ENCODE assay signal across 8 mouse cellular contexts in genomic region chr4:57672996-57673906, GRCm38 (mm10). TPM values are rescaled to one million over a fixed set of nuclear protein-coding genes. Genes with fewer than 3 reads are reported as not detected.
DNase-seq lines count a peak whose midpoint lies in the region; ATAC-seq and TF ChIP-seq lines count a peak whose summit lies in the region.

No protein-coding gene starts in this region.

- 13% methylated on average over 12 of the region's 12 CpGs for whole genome bisulfite sequencing in hindbrain, embryonic 11.5 days
- WGBS in lung, postnatal 0 days: 10% methylated on average over 12 of the region's 12 CpGs

- H3K36me3 ChIP-seq in hindbrain, embryonic 11.5 days (ENCODE audit: control insufficient read depth, insufficient read depth, low read length): no peaks in the 10 kb centered on the region
- no peaks in the 10 kb centered on the region for H3K36me3 ChIP-seq in lung, postnatal 0 days (ENCODE audit: insufficient read depth, low read length)

- H3K4me2 ChIP-seq in hindbrain, embryonic 11.5 days (replicated peaks; ENCODE audit: low read depth, low read length): peak overlapping the region; percentile 29
- peak overlapping the region; percentile 43 for H3K4me2 ChIP-seq in lung, postnatal 0 days (replicated peaks; ENCODE audit: low read depth, low read length)

- H3K27me3 ChIP-seq in hindbrain, embryonic 11.5 days (ENCODE audit: control insufficient read depth, insufficient read depth, low read length): no peaks in the 10 kb centered on the region
- no peaks in the 10 kb centered on the region for H3K27me3 ChIP-seq in lung, postnatal 0 days (replicated peaks; ENCODE audit: insufficient read depth, low read length)

- H3K9me3 ChIP-seq in hindbrain, embryonic 11.5 days (ENCODE audit: control insufficient read depth, low read length): no peaks in the 10 kb centered on the region
- H3K9me3 ChIP-seq in lung, postnatal 0 days (ENCODE audit: low read length): no peaks in the 10 kb centered on the region

- TF ChIP-seq CTCF in lung, postnatal 0 days (IDR thresholded peaks at IDR 0.05): peak; percentile 94

- peaks cover 4% of the 10 kb centered on the region; the same call in 1 of the 2 replicates for H3K4me1 ChIP-seq in hindbrain, embryonic 11.5 days (replicated peaks; ENCODE audit: control insufficient read depth, insufficient read depth, low read length)
- 0 out of 2 replicates have a peak, but pooled peaks cover 3% of the 10 kb centered on the region for H3K4me1 ChIP-seq in lung, postnatal 0 days (ENCODE audit: insufficient read depth, low read depth, low read length)

- ATAC-seq in hindbrain, embryonic 11.5 days (ENCODE audit: low FRiP score): peak; percentile 64
- ATAC-seq in lung, postnatal 0 days: peak; percentile 66

- peak; percentile 66 for DNase-seq in Muller cell, postnatal 12 days (ENCODE audit: inconsistent ontology term)
- peak; percentile 84 for DNase-seq in cerebellum, adult 9-10 months
- peak; percentile 58 to 94 for DNase-seq in frontal cortex, adult 2 months (ENCODE audit: extremely low spot score in 1 of 2, low spot score in 1 of 2)
- peak; percentile 95 for DNase-seq in hindbrain, embryonic 11.5 days (ENCODE audit: low spot score)
- peak; percentile 74 for DNase-seq in layer of hippocampus, adult 9-11 months
- DNase-seq in lung, postnatal 0 days (ENCODE audit: low spot score): peak; percentile 94
- peak; percentile 83 for DNase-seq in ovary, postnatal 36 days (ENCODE audit: low spot score)
- DNase-seq in thymus, postnatal 25 days: peak; percentile 93

- peak overlapping the region; percentile 56; the same call in 1 of the 2 replicates for H3K9ac ChIP-seq in hindbrain, embryonic 11.5 days (ENCODE audit: low read depth, low read length)
- H3K9ac ChIP-seq in lung, postnatal 0 days (replicated peaks; ENCODE audit: low read depth): no peak overlapping the region

- H3K27ac ChIP-seq in hindbrain, embryonic 11.5 days (ENCODE audit: low read depth, low read length): no peak overlapping the region
- H3K27ac ChIP-seq in lung, postnatal 0 days (ENCODE audit: low read length): peak overlapping the region; percentile 83

- H3K4me3 ChIP-seq in hindbrain, embryonic 11.5 days (ENCODE audit: low read depth, low read length): 0 out of 2 replicates have a peak overlapping the region, but pooled peaks have one; percentile 14
- H3K4me3 ChIP-seq in lung, postnatal 0 days (ENCODE audit: low read depth, low read length): no peak overlapping the region

- peak; percentile 95 for TF ChIP-seq EP300 in lung, postnatal 0 days (IDR thresholded peaks at IDR 0.05)

RNA-seq across cellular contexts. Expression of gene Akap2, which starts 44.2 kb away (rescaled TPM):
- 22.0 and 22.8 TPM in 2 replicates for polyA plus RNA-seq in frontal cortex, adult 2 months (2012; rRNA removed)
- polyA plus RNA-seq in hindbrain, embryonic 11.5 days (2014; fragmentation: Nextera tagmentation; extraction: Ambion mirVana): 30.9 and 38.2 TPM in 2 replicates
- 112 and 126 TPM in 2 replicates for polyA plus RNA-seq in lung, postnatal 0 days (2015; fragmentation: Nextera tagmentation; extraction: Ambion mirVana)
